Mouse (Mus musculus): ENCODE data around the gene C3ar1. TPM values are rescaled to one million over a fixed set of nuclear protein-coding genes. Genes with fewer than 3 reads are reported as not detected.

Gene C3ar1
- 7.3 and 8.2 TPM in 2 replicates for polyA plus RNA-seq (2012; rRNA removed)

DNA sequence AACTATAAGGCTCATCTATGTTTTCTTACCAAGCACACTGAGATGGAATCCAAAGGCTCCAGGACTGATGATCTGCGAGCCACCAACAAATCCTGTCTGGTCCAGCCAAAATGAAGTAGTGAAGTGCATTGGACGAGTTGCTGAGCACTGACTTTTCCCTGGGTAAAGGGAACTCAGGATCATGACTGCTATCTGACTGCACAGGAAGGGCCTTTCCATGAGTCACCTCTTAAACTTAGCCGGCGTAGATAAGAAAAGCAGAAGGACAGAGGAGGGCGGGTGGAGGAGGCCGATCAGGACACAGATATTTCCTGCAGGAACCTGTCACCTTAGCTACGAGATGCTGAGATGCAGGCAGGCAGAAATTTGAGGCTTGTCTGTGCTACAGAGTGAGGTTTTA, at the start of gene C3ar1:
TSS of gene C3ar1 (minus strand) at position 207 of the 400 bp plus-strand sequence.
- DNase-seq (ENCODE audit: low read depth) = no peak

DNA sequence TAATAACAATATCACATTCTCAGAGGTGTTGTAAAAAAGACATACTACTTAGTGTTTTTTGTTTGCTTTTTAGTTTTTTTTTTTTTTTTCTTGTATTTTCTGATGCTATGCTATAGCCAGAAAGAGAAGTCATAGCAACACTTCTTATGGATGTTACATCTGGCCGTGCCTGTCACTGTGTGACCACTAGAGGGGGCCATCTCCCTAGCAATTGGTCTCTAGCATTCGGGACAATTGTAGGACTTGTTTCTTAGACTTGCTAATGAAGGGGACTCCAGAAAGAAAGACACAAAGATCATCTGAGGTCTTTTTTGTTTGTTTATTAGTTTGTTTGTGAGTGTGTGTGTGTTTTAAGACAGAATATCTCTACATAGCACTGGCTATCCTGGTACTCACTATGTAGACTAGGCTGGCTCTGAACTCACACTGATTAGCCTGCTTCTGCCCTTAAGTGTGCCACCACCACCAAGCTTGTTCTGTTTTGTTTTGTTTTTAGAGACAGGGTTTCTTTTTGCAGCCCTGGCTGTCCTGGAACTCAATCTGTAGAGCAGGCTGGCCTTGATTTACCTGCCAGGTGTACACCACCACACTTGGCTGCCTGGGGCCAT, 36.6 kb upstream of the C3ar1 start:
- no peak for DNase-seq (ENCODE audit: low read depth)

DNA sequence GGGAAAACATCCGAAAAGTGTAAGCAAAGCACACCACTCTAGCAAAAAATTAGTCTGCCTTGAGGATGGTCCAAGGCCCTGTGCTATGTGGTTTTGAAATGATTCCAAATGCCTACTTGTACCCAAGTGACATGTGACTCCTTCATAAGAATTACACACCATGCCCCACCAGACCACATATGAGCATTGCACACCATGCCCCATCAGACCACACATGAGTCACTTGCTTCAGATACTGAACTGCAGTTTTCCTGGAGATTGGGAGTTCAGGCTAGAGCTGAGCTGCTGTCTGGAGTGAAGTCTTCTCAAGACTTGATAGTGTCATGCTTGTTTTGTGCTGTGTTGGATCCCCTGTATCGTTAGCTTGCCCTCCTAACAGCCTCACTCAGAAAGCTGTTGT, 33.6 kb upstream of the C3ar1 start:
- no peak for DNase-seq (ENCODE audit: low read depth)

DNA sequence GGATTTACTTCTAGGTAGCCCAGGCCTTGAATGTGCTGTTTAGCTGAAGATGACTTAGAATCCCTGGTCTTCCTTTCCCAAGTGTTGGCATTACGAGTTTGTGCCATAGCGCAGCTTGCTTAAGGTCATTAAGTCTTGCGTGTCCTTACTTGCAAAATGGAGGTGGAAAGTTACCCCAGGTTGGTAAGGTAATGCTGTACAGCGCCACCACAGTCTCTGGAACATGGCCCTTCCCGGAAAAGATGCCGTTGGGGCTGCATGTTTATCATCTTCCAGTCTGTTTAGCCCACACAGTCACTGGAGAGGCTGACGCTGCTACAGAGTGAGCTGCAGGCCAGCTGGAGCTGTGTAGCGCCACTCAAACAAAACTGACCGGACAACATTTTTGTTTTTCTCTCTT, 27.6 kb upstream of the C3ar1 start:
- peak; percentile 64 for DNase-seq (ENCODE audit: low read depth)

DNA sequence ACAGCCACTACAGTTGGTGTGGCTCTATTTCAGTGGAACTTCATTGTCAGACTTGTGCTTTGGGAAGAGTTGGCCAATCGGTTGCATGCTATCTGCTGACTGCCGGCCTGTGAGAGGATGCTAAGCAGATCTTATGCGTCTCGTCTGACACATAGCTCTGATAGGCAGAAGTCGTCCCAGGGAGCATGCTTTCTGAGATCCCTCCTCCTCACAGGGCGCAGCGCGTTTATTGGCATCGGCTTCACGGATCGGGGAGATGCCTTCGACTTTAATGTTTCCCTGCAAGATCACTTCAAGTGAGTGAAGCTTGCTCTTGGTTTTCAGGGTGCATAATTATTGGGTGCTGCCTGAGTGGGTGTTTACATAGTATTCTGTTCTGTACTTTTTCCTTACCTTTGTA, 25.3 kb upstream of the C3ar1 start:
- DNase-seq (ENCODE audit: low read depth) = no peak

DNA sequence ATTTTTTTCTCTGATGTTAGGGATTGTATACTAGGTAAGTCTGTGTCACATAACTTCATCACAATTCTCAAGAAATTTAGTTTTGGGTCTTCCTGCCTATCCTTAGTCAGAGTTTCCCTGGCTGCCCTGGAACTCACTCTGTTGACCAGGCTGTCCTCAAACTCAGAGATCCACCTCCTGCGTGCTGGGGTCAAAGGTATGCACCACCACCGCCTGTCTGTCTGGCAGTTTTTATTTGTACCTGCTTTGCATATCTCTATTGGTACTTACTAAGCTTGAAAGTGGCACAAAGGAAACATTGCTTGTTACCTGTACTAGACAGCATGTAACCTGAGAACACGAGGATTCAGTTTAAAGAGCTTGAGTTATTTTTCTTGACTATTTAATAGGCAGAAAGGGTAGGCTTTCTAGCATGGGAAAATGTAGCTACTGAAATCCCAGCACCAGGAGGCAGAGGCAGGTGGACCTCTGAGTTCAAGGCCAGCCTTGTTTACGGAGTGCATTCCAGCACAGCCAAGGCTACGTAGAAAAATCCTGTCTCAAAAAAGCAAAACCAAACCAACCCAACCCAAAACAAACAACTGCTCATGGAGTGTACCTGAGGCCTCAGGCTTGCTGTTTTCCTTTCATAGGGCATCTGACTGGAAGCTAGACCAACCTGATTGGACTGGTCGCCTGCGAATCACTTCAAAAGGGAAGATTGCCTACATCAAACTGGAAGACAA, 24.0 kb upstream of the C3ar1 start:
- no peak for DNase-seq (ENCODE audit: low read depth)

DNA sequence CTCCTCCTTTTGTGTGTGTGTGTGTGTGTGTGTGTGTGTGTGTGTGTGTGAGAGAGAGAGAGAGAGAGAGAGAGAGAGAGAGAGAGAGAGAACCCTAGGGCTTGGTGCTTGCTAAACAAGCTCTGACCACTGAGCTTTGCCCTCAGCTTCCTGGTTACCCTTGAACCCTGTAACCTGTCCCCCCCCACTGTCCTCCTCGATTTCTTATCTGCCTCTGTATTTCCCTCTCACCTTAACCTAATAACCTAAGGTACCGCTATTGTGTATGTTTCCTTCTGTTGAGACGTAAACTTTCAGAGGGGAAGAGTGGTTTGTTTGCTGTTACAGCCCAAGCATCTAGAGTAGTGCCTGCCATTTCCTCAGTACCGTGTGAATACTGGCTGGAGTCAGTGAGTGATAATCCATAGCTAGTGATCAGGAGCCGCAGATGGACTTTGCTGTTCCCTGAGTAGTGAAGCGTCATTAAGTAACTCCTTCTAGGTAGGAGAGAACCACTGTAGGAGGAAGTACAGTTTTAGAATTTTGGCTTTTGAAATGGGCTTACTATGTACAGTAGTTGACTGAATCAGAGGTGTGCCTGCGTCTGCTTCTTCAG, 23.3 kb upstream of the C3ar1 start:
- DNase-seq (ENCODE audit: low read depth) = no peak

DNA sequence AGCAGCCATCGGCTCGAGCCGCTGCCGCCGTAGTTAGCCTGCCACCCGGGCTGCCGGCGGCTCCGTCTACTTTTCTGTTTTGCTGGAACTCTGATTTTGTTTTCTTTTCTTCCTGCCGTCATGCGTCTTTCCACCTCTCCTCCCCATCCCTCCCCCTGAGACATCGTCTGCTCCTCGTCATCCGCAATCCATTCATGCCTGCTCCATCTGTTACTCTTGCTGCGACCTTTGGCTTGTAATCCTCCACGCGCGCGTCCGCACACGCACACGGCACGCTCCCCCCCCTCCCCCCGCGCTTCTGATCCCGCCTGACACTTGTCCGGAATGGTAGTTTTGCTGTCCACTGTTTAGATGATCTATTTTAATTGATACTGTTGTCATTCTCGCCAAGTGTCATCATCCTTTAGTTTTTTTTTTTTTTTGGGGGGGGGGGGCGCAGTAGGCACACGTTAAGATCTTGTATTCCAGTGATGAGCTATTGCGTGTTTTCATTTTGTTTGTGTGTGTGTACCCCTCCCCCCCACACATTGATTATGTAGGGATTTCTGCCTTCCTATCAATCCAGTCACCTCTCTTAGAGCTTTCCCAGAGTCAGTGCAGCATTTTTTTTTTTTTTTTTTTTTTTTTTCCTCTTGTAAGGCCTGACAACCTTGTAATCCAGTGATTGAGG, 18.9 kb upstream of the C3ar1 start:
- DNase-seq (ENCODE audit: low read depth) = no peak

DNA sequence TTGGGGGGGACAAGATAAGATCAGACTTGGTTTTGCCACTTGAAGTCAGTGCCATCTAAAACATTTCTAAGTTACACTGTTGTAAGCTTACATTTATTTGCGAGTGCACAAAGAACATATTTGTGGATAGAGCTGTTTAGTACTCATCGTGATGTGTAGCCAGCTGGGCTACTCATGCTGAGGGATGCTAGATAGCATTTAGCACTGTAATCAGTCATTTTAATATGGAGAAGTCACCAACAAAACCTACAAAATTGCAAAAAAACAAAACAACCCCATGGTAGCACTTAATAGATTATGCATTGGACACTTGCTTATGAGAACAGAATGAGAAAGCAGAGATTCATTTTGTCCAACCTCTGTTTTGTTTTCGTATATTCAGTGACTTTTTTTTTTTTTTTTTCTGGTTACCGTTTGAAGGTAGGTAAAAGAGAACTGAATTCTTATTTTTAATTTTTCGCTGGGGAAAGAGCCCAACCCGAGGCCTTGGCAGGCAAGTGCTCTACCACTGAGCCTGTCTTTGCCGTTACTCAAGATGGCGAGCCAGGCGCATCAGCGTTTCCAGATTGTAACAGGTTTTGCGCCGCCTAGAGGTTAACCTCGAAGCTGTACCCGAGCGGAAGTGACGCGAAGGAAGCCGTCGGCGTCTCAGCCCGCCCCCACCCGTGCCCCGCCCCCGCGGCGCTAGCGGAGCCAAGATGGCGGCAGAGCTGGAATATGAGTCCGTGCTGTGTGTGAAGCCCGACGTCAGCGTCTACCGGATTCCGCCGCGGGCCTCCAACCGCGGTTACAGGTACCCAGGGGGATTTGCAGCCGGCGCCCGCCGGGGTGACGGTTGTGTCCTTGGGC, 18.1 kb upstream of the C3ar1 start, which contains the start of gene Necap1:
TSS of gene Necap1 (plus strand) at position 604 of the 849 bp plus-strand sequence.
- peak; percentile 50 for DNase-seq (ENCODE audit: low read depth)

DNA sequence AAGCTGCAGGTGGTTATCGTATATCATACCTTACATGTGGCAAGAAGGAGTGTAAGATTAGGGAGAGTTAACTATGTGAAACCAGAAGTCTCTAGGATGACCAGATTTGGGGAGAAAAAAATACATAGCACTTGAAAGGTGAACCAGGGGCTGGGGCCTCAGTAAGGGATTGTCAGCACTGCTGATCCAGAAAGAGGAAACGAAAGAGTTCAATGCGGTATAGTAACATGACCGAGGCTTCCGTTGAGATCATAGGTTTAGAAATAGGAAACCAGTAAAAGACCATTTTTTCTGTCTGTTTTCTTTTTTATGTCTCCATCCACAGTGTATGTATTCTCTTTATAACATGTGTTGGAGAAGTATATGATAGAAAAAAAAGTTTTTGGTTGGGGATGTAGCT, 16.8 kb upstream of the C3ar1 start:
- no peak for DNase-seq (ENCODE audit: low read depth)

DNA sequence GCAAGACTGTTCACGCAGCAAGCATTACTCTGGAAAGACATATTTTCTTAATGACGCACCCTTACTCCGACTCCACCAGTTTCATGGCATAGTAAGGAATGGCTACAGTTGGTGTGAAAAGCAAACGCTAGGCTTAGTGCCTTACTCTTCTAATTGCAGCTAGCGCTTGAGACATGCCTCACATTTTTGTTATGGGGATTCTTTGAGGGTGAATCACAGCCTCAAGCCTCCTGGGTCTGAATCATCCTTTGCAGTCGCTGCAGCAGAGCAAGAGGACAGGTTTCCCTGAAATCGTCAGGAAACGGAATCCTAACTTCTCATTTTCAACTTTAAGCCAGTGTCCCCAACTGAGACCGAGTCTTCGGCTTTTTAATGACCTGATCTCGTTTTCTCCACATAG, 13.9 kb upstream of the C3ar1 start:
- no peak for DNase-seq (ENCODE audit: low read depth)

DNA sequence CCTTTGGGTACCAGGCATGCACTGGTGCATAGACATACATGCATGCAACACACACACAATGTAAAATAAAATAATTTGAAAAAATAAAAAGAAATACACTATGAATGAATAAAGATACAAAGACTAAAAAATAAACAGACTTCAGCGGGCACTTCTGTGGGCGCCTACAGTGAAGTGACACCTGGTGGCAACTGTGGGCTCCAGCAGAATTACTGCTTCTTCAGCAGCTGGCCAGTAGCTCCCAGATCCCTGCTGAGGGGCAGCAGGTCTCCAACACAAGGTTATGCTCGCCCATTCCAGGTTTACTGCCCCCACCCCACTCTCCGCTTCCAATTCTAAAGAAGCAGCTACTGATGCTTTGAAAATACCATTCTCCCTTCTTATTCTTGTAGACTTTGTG, 12.0 kb upstream of the C3ar1 start:
- DNase-seq (ENCODE audit: low read depth) = no peak

DNA sequence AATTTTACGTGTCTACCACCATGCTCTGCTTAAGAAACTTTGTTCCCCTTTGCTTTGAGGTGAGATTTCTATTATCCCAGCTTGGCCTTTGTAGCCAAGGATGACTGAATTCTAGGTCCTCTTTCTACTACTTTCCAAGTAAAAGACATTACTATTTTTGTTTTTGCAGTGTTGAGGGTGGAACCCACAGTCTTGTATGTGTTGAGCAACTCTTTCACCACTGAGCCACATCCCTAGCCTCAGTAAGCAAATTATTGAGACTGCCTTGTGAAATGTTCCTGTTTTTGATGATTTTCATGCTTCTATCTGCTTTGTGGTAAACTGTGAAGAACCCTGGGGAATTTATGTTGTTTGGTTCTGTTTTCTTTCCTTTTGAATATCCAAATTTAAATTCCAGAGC, 6.9 kb upstream of the C3ar1 start:
- DNase-seq (ENCODE audit: low read depth) = no peak

DNA sequence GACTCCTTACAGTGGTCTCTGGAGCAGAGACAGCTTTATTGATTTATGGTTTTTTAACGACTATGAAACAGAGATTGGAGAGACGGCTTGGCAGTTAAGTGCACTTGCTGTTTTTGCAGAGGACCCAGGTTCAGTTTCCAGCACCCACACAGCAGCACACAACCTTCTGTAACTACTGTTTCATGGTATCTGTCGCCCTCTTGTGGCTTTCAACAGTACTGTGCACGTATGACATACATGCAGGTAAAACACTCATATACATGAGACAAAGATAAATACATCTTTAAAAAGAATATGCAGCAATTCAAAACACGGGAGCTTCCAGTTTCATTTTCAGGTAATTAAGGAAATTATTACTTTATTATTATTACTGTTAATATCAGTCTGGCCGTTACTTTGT, 6.5 kb upstream of the C3ar1 start:
- DNase-seq (ENCODE audit: low read depth) = no peak

DNA sequence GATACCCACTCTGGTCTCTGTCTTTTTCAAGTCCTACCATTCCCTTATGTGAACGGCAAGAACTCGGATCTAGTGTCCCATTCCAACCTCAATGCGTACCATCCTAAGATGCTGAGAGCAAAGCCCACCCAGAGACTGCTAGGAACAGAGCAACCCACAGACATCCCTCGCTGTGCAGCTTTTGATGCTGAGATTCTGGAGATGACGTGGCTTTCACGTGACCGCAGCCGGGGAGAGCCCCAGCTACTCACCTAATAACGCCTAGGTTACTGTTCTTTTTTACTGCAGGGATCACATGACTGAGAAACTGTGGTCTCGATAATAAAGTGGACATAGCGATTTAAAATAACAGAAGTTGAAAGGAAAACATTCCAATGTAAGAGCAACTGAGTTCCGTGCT, 1.4 kb downstream of the C3ar1 start:
- no peak for DNase-seq (ENCODE audit: low read depth)

DNA sequence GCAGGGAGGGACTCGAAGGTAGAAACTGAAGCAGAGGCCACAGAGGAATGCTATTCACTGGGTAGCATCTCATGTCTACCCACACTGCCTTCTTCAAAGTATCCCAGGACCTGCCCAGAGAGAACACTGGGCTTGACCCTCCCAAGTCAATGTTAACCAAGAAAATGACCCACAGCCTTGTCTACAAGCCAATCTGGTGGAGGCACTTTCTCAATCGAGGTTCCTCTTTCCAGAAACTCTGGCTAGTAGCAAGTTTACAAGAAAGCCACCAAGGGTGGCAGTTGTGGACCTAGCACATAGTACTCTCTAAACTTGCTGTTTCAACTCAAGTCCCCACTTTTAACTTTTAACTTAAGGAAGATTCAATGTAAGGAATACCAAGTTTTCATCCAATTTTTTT, 3.3 kb downstream of the C3ar1 start:
- DNase-seq (ENCODE audit: low read depth) = no peak

DNA sequence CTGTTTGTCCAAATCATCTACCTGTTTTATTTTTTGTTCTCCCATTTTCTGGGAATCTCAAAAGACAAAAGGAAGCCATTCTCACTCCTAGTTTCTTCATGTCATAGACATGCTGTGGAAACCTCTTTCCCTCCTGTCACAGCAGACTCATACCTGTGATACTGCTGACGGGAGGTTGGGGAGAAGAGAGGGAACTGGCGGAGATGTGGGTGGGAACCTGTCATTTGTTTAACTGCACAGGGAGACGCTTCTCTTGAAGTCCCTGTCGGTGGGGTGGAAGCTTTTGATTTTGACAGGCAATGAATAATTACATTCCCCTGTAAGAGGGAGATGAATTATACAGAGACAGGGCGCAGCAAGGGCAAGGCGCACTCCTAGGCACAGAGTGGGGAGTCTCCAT, 12.2 kb downstream of the C3ar1 start:
- no peak for DNase-seq (ENCODE audit: low read depth)

DNA sequence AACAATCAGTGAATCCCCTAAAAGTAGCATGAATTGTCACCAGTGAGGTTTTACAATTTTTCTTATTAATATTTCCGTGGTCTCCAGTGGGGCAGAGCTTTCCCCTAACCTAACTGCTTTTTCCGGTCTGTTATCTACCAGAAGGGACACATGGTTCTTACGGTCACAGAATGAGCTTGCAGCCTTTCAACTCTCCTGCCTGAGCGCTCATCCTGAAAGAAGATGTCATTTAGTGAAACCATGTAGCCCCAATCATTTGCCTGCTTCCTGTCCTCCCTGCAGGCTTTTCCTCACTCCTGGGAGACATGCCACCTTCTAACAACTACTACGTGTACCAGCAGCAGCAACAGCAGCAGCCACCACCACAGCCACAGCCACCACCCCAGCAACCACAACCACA, 18.4 kb downstream of the C3ar1 start:
- DNase-seq (ENCODE audit: low read depth) = no peak

DNA sequence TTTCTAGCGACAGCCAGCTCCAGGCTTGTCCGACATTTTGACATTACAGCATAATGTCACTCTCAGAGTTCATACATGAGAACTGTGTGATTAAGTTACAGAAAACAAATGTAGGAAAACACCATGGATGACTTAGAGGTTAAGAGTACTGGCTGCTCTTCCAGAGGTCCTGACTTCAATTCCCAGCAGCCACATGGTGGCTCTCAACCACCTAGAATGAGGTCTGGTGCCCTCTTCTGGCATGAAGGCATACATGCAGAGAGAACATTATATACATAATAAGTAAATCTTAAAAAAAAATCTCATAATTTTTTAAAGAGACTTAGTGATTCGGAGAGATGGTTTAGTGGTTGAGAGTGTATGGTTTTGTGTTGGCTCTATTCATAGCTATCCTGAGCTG, 19.0 kb downstream of the C3ar1 start:
- no peak for DNase-seq (ENCODE audit: low read depth)

DNA sequence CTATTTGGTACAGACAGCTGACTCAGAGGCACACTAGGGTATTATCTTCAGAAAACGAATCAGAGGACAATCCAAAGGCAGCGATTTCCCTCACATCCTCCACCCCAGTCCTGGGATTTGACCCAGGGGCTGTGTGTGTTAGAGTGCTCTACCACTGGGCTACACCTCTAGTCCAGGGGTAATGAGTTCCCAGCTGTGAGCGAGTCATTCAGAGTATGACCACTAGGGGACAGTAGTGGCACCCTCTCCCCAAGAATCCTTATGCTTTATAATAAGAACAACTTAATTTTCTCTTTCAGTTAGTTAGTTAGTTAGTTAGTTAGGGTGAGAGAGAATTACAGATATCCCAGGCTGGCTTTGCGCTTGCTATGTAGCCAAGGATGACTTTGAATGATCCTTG, 21.6 kb downstream of the C3ar1 start:
- no peak for DNase-seq (ENCODE audit: low read depth)

DNA sequence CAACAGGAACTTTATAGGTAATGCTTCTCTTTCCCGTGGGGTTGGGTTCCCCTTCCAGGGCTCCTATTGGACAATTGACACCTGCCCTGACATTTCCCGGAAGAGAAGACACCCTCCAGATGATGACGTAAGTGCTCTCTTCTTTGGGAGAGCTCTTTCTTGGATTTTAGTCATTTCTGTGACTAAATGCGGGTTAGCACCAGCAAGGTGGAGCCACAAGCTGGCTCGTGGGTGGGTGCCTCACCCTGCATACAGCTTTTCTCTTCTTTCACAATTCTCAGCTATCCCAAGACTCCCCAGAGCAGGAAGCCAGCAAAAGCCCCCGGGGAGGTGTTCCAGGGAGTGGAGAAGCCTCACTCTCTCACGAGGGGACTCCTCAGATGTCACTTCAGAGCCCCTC, 23.1 kb downstream of the C3ar1 start:
- no peak for DNase-seq (ENCODE audit: low read depth)

DNA sequence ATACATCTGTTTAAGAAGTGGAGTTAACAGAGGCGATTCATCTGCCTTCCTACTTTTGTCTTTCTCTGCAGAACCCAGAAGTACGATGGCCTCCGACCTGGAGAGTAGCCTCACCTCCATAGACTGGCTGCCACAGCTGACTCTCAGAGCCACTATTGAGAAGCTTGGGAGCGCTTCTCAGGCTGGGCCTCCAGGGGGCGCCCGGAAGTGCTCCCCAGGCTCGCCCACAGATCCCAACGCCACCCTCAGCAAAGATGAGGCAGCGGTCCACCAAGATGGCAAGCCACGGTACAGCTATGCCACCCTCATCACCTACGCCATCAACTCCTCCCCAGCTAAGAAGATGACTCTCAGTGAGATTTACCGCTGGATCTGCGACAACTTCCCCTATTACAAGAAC, 27.9 kb downstream of the C3ar1 start:
- no peak for DNase-seq (ENCODE audit: low read depth)

Data from gonadal fat pad, adult 2 months (tissue).